Mouse (Mus musculus) lung, postnatal 0 days (tissue): ENCODE data around the gene Traf3ip1. TPM values are rescaled to one million over a fixed set of nuclear protein-coding genes. Genes with fewer than 3 reads are reported as not detected.
"Not testable (repeated sequence)": the region's sequence is repeated elsewhere in the genome, so short reads cannot be mapped to it uniquely, and the experiment has no call there.

ENCODE experiments used
- ATAC-seq: fragments of 200-750 bp; cut with Nextera tagmentation; 2 replicates; pipeline ENCODE4 v1.8.0; 2017; ENCODE audit warnings: moderate library complexity
- DNase-seq: peaks from one replicate; pipeline ENCODE4 v3.0.0-alpha.2; 2016; ENCODE audit warnings: low spot score
- H3K27ac ChIP-seq: fragments of 300-500 bp; sonication (generic); 2 replicates; pipeline ENCODE4 v1.5.1; 2014; ENCODE audit warnings: antibody characterized with exemption, mild to moderate bottlenecking, low read length, mixed read lengths
- H3K27me3 ChIP-seq: fragments of 300-500 bp; sonication (generic); replicated peaks from 2 replicates; pipeline ENCODE4 v1.6.1; 2014; ENCODE audit warnings: low read length, mixed read lengths; ENCODE audit not compliant: insufficient read depth
- H3K36me3 ChIP-seq: fragments of 300-500 bp; sonication (generic); 2 replicates; pipeline ENCODE4 v1.6.1; 2014; ENCODE audit warnings: low read length, mixed read lengths; ENCODE audit not compliant: insufficient read depth
- H3K4me1 ChIP-seq: fragments of 300-500 bp; sonication (generic); 2 replicates; pipeline ENCODE4 v1.6.1; 2014; ENCODE audit warnings: antibody characterized with exemption, low read depth, low read length, mixed read lengths; ENCODE audit not compliant: insufficient read depth
- H3K4me2 ChIP-seq: fragments of 300-500 bp; sonication (generic); replicated peaks from 2 replicates; pipeline ENCODE4 v1.6.1; 2014; ENCODE audit warnings: low read depth, mild to moderate bottlenecking, low read length, moderate library complexity, mixed read lengths
- H3K4me3 ChIP-seq: fragments of 300-500 bp; sonication (generic); 2 replicates; pipeline ENCODE4 v1.5.1; 2014; ENCODE audit warnings: low read depth, low read length
- H3K9ac ChIP-seq: fragments of 300-500 bp; sonication (generic); replicated peaks from 2 replicates; pipeline ENCODE4 v1.6.1; 2014; ENCODE audit warnings: low read depth, mild to moderate bottlenecking
- H3K9me3 ChIP-seq: fragments of 300-500 bp; sonication (generic); 2 replicates; pipeline ENCODE4 v1.6.1; 2016; ENCODE audit warnings: low read length, mixed read lengths
- CTCF ChIP-seq: IDR thresholded peaks from 2 replicates; pipeline ENCODE4 v1.5.1; 2016; ENCODE audit warnings: antibody characterized with exemption, mild to moderate bottlenecking
- EP300 ChIP-seq: IDR thresholded peaks from 2 replicates; pipeline ENCODE4 v1.6.1; 2016; ENCODE audit warnings: antibody characterized with exemption, mild to moderate bottlenecking, control low read depth
- WGBS: fragments of 180-500 bp; shearing (Covaris S2); extraction: QIAGEN DNeasy Blood & Tissue Kit; methylation state at CpG from one replicate; pipeline ENCODE4 v1.1.7; 2014; 5-methylcytosine and 5-hydroxymethylcytosine counted together
- polyA plus RNA-seq: library from polyadenylated mRNA; unstranded; fragments of >200 nt; fragmentation: Nextera tagmentation; extraction: Ambion mirVana; gene quantifications from 2 replicates; pipeline ENCODE4 v1.2.1, GENCODE M21; 2015

Gene Traf3ip1
- polyA plus RNA-seq, 1 experiment from 2014 or later = 11.0 TPM

DNA sequence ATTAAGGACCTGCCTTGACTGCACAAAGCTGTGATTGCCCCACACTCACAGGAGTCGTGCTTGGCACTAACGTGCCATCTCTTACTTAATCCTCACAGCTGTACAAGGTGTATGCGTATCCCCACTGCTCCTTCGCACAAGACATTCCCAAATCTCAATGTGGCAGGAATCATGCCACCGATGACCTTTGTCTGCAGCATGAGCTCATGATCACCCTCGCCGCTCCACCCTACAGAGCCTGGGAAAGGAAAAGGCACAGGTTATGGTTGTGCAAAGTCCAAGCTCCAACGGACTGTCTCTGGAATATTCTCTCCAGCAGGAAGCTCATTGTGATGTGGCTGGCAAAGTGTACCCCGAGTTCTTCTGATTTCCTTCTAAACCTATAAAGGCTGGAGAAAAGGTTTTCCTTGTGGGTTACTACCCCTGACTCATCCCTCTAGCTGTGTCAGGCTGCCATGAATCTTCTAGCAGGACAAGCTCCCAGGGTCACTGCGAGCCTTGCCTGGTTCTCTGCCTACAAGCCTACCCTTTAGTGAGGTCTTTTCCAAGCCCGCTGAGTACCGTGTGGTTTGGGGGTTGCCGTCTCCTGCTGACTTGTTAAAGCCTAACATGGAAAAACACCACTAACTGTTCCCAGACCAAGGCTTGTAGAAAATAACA, 31.0 kb upstream of the Traf3ip1 start:
- ATAC-seq (no peak), DNase-seq (no peak)
- no peak overlapping the region for H3K27ac ChIP-seq
- WGBS = 83% methylated on average over 13 of the region's 13 CpGs
- no peaks in the 10 kb centered on the region for H3K9me3 ChIP-seq
- H3K36me3 ChIP-seq = no peaks in the 10 kb centered on the region
- H3K4me3 ChIP-seq = no peak overlapping the region
- no peak overlapping the region for H3K4me2 ChIP-seq
- TF ChIP-seq EP300 (no peak), CTCF (no peak)
- no peak overlapping the region for H3K9ac ChIP-seq
- no peaks in the 10 kb centered on the region for H3K27me3 ChIP-seq
- H3K4me1 ChIP-seq = peaks cover 8% of the 10 kb centered on the region; the same call in 1 of the 2 replicates

DNA sequence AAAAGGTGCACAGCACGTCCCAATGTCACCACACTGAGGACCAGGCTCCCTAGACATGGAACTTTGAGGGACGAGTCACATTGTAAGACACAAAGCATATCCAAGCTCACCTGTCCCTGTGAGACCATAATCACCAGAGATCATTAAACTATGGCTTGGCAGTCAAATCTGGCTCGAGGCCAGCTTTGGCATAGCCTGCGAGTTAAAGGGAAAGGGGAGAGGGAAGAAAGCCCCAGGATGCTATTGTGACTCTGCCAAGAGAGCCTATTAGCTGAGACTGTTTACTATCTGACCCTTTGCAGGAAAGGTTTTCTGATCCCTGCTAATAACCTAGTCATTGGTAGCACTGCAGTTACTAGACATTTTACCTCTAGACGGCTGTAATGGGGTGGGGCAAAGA, 30.0 kb upstream of the Traf3ip1 start:
- peaks cover 8% of the 10 kb centered on the region; the same call in 1 of the 2 replicates for H3K4me1 ChIP-seq
- no peak for ATAC-seq
- H3K9me3 ChIP-seq = no peaks in the 10 kb centered on the region
- H3K27ac ChIP-seq = no peak overlapping the region
- no peak overlapping the region for H3K4me2 ChIP-seq
- H3K9ac ChIP-seq = no peak overlapping the region
- 36% methylated on average over 5 of the region's 5 CpGs for WGBS
- no peak for TF ChIP-seq CTCF
- TF ChIP-seq EP300 = no peak
- H3K27me3 ChIP-seq = no peaks in the 10 kb centered on the region
- no peak overlapping the region for H3K4me3 ChIP-seq
- DNase-seq = no peak
- H3K36me3 ChIP-seq = no peaks in the 10 kb centered on the region

DNA sequence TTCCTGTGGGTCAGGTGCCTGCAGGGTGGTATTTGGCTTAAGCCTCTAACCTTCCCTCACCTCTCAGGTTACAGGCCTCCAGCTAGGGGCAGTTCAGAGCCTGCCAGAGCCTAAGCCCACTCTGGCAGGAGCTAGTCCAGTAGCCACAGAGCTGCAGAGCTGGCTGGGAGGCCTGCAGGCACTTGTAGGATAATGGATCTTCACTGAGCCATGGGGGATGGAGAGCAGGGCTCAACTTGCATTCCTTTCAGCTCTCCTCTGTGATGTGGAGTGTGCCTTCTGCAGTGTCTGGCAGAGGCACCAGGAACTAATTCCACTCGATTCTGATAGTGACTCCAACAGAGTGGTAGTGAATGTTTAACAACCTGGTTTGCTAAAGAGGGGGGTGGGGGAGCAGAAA, 29.2 kb upstream of the Traf3ip1 start:
- H3K9me3 ChIP-seq = no peaks in the 10 kb centered on the region
- DNase-seq = peak; percentile 46
- no peak overlapping the region for H3K4me2 ChIP-seq
- TF ChIP-seq EP300 = peak; percentile 33; the same call in 1 of the 2 replicates
- no peak for TF ChIP-seq CTCF
- H3K36me3 ChIP-seq = no peaks in the 10 kb centered on the region
- 11% methylated on average over 1 of the region's 1 CpGs for WGBS
- H3K4me1 ChIP-seq = peaks cover 4% of the 10 kb centered on the region; the same call in 1 of the 2 replicates
- H3K4me3 ChIP-seq = no peak overlapping the region
- no peak overlapping the region for H3K9ac ChIP-seq
- no peak overlapping the region for H3K27ac ChIP-seq
- peak; percentile 79 for ATAC-seq
- no peaks in the 10 kb centered on the region for H3K27me3 ChIP-seq

DNA sequence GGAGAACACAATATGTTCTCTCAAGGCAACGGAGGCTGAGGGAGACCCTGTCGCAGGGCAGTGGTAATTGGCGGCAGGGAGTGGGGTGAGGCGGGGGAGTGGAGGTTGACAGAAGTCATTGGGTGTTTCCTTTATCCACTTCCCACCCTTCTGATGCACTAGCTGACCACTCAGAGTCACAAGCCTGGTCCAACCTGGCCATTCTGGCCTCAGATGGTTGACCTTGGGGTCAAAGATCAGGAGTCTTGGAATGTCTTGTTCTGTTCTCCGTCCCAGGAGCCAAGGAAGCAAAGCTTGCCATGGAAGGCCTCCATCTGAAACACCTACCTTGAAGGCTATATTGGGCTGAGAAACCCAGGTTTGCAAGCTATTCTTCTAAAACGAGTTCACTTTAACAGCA, 28.3 kb upstream of the Traf3ip1 start:
- Histone ChIP-seq H3K9me3 (no peaks in the 10 kb centered on the region), H3K4me2 (no peak overlapping the region), H3K36me3 (no peaks in the 10 kb centered on the region), H3K27me3 (no peaks in the 10 kb centered on the region), H3K4me1 (peaks cover 4% of the 10 kb centered on the region; the same call in 1 of the 2 replicates), H3K9ac (no peak overlapping the region), H3K4me3 (no peak overlapping the region), H3K27ac (no peak overlapping the region)
- ATAC-seq (no peak), DNase-seq (no peak)
- TF ChIP-seq EP300 (no peak), CTCF (no peak)
- WGBS = 80% methylated on average over 6 of the region's 6 CpGs

DNA sequence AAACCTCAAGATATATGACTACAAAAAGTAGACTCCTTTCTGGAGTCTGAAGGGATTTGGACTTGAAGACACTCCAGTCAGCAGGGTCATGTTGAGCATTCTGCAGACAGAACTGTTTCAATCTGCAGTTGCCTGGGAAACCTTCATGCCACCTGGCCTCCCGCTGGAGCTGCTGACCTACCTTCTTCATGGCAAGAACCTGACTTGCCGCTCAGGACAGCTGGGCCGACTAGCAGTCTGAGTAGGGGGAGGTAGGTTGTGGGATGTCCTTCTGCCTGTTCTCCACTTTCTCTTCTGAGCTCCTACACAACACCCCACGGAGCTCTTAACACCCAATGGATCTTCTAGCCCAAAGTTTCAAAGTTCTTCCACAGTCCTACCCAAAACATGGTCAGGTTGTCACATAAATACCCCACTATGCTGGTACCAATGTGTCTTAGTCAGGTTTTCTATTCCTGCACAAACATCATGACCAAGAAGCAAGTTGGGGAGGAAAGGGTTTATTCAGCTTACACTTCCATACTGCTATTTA, 24.5 kb upstream of the Traf3ip1 start:
- H3K4me2 ChIP-seq = no peak overlapping the region
- 71% methylated on average over 4 of the region's 4 CpGs for WGBS
- ATAC-seq = no peak

DNA sequence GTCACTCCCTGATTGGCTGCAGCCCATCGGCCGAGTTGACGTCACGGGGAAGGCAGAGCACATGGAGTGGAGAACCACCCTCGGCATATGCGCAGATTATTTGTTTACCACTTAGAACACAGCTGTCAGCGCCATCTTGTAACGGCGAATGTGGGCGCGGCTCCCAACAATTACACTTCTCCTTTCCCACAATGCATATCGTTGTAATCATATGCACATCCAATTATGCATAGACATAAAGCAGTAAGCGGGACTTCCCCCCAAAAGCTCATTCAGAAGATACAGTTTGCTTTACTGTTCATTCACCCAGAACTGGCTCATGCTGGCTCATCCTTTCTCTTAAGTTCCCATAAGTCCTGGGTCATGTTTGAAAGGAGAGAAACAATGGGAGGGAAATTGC, 16.3 kb upstream of the Traf3ip1 start:
- not testable (repeated sequence) for H3K9me3 ChIP-seq, H3K4me3 ChIP-seq, DNase-seq, H3K27ac ChIP-seq, H3K36me3 ChIP-seq, ATAC-seq, H3K4me2 ChIP-seq, H3K27me3 ChIP-seq, H3K4me1 ChIP-seq, H3K9ac ChIP-seq
- WGBS = 96% methylated on average over 9 of the region's 13 CpGs

More for the DNA sequence above, 24.5 kb upstream of the Traf3ip1 start:
- TF ChIP-seq CTCF (no peak), EP300 (no peak)
- Histone ChIP-seq H3K9me3 (no peaks in the 10 kb centered on the region), H3K9ac (no peak overlapping the region), H3K4me3 (no peak overlapping the region), H3K4me1 (no peaks in the 10 kb centered on the region; the same call in 1 of the 2 replicates), H3K36me3 (no peaks in the 10 kb centered on the region), H3K27me3 (no peaks in the 10 kb centered on the region), H3K27ac (no peak overlapping the region)
- no peak for DNase-seq
